Mouse (Mus musculus): ENCODE data around the gene Pip5k1b.

GRCm38 (mm10) chr19:24307271-24308221 lies 248.1 kb downstream of the Pip5k1b start:
- no peak for TF ChIP-seq CTCF (conservative IDR thresholded peaks at IDR 0.05; ENCODE audit: low read length)
- no peak for TF ChIP-seq NANOG (IDR thresholded peaks at IDR 0.05; ENCODE audit: borderline replicate concordance, low read length)
- no peak for TF ChIP-seq POU5F1 (IDR thresholded peaks at IDR 0.05; ENCODE audit: borderline replicate concordance, low read length)

Measured in E14TG2a.4 (cell line).